Mouse (Mus musculus): ENCODE measurements at regions not wholly inside any gene's neighbourhood (a gene's known extent, or its start where the extent isn't known, plus 50 kb on each side); places are given as distances from the start of the nearest gene placed in this dataset.

DNA sequence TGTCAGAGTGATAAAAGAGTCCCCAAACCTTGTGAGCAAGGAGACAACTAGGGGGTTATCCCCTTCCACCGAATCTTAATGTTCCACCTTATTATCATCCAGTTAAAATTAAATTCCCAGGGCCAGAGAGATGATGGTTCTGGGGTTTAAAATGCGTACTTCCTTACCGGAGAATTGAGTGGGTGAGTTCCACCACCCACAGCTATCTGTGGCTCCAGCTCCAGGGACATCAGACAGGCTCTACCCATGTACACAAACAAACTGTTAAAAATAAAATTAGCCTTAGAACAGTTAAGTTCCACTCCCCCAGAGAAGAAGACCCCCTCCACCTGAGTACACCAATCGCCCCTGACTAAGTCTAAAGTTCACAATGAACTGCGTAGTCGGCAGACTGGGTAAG, 52.0 kb upstream of the Mgat5 start:
- DNase-seq (ENCODE audit: low spot score in 2 of 2): no peak

GRCm38 (mm10) chr1:127135521-127135920, 69.3 kb upstream of the Mgat5 start:
- no peak for DNase-seq (ENCODE audit: low spot score in 2 of 2)

GRCm38 (mm10) chr1:127131871-127132270, 72.9 kb upstream of the Mgat5 start:
- DNase-seq (ENCODE audit: low spot score in 2 of 2): no peak

DNA sequence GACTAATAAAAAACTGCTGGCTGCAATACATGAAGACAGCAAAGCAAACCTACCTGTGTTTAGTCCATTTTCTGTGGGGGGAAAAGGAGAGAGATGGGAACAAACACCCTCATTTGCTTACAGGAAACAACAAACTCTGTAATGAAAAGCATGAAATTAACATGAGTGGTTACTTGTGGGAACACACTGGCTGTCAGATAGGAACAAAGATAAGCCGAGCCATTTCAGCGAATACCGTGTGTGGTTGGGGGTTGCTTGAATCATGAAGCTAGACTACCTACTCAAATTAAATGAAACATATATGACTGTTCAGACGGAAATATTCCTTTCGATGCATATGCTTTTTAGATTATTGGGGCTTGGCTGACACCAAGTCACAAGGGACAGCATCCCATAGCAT, 80.0 kb upstream of the Mgat5 start:
- DNase-seq (ENCODE audit: low spot score in 2 of 2): no peak

GRCm38 (mm10) chr1:127118019-127118418, 86.8 kb upstream of the Mgat5 start:
- no peak for DNase-seq (ENCODE audit: low spot score in 2 of 2)

DNA sequence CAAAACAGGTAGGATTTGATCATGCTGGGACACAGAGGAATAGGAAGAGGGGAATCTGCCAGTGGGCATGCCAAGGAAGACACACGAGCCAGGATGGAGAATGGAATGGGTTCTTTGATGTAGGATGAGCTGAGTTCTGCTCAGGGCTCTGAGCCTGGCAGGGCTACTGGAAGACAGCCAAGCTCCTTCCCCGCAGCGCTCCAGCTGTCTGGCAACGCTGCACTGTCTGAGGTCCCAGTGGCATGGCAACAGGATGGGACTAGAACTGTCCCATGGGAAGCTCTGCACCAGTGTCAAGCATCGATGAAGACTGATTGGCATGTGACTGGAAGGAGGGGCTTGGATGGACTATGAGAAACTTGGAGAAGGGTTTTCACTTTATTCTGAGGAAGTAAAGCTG, 97.3 kb upstream of the Mgat5 start:
- DNase-seq (ENCODE audit: low spot score in 2 of 2): peak; percentile 34 to 62

DNA sequence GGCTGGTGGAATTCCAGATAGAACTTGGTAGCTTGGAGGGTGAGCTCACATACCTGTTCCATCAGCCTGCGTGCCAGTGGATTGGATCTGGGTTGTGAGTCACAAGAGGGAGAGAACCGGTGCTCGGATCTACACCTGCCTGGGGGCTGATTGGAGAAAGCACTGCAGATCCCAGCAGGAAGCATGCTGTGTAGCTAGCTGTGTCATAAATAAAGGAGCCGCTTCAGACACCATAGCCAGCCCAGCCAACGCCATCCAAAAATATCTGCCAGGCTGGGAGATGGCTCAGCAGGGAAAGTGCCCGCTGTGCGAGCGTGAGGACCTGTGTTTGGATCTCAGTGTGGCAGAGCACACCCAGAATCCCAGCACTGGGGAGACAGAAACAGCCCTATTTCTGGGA, 99.0 kb upstream of the Mgat5 start:
- DNase-seq (ENCODE audit: low spot score in 2 of 2): peak in 1 of 2 experiments; percentile 17

GRCm38 (mm10) chr1:127103664-127104063, 101.2 kb upstream of the Mgat5 start:
- no peak for DNase-seq (ENCODE audit: low spot score in 2 of 2)

DNA sequence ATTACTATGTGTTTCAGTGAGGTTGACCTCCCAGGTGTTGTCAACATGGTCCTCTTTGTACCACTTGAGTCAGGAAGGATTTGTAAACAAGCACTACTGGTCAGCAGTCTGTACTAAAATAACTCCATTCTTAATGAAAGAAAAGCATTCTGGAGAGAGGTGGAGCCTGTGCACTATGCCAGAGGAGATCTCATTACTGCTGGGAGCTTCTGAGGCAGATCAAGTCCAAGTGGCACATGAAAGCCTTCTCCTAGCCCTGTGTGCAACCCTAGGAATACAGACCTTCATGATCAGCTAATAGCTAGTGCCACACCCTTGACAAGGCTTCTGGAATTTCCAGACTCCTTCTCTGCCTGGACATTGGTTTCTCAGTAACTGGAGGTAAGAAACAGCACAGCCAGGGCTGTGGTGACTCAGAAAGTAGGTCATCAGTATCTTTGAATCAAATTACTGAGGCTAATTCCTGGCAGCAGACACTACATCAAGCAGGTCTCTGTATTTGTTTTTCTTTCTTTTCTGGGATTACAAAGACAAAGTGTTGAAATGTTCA, 105.9 kb upstream of the Mgat5 start:
- no peak for DNase-seq (ENCODE audit: low spot score in 2 of 2)

DNA sequence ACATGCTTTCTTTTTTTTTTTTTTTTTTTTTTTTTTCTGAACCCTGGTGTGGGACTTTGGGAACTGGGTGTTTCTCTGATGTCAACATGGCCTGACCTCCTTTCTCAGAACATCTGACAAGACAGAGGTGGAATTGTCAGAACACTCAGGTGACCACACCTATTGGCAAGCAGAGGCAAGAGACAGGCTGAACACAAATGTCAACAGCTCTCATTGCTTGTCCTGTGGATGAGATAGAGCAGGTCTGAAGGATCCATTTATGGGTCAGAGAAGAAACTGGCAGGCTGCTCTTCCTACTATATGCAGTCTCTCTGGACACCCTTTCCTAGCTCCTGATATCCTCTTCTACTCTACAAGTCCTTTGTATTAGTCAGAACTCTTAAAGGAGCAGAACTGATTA, 117.2 kb upstream of the Mgat5 start:
- no peak for DNase-seq (ENCODE audit: low spot score in 2 of 2)

DNA sequence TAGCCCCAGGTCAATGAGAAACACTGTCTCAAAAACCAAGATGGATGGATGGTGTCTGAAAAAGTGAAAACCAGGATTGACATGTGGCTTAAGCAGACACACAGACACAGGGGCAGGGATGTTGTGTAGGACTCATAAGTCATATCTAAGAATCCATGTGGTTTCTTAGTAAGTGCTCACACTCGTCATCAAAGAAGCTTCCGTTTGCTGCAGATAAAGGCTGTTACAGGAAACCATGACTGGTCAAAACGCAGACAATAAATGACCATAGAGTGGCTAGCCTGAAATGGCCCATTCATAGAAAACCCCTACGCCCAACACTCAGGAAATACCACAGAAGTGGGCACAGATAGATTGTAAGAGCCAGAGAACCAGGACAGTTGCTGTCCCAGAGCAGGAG, 118.8 kb upstream of the Mgat5 start:
- no peak for DNase-seq (ENCODE audit: low spot score in 2 of 2)

DNA sequence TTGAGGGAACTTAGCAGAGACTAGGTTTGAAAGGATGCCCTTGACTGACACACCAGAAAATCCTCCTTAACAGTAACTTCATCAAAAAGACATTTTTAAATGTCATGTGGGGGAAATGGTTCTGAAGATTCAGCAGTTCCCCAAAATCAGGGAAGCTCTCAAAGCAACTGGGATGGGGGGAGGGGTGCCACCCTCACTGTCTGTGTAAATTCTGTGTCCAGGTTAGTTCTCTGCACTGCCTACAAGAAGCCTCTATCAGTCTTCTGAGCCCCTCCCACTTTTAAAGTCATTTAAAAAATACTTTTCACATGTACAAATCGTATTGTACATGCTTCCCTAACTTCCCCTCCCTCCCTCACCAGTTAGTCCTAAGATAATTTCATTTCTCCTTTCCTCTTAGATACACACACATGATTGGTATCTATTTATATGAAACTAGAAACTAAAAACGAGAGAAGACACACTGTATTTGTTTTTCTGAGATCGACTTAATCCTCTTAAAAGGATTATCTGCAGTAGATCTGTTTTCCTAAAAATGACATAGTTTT, 121.0 kb upstream of the Mgat5 start:
- DNase-seq (ENCODE audit: low spot score in 2 of 2): no peak

GRCm38 (mm10) chr1:127079012-127079411, 125.8 kb upstream of the Mgat5 start:
- no peak for DNase-seq (ENCODE audit: low spot score in 2 of 2)

DNA sequence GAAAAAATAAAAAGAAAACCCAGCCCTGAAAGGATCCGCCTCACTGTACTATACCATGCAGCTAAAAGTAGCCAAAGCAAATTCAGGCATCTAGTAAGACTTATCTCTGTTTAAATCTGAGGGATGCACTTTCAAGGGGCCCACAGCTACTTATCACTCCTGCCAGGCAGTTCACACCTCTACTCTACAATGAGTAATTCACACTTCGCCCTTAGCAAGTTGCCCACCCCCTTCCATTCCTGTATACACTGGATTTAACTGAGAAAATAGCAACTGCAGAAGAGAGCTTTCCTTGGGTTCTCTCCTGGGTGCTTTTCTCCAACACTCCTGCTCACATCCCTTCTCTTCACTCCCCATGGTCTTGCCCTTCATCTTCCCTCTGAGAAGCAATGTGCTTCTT, 142.4 kb upstream of the Mgat5 start:
- no peak for DNase-seq (ENCODE audit: low spot score in 2 of 2)

GRCm38 (mm10) chr1:127045711-127046420, 158.9 kb upstream of the Mgat5 start:
- DNase-seq (ENCODE audit: low spot score in 2 of 2): no peak

- no peak for DNase-seq (ENCODE audit: low spot score in 2 of 2)
Observed at GRCm38 (mm10) chr1:127034748-127035147, 170.1 kb upstream of the Mgat5 start.

DNA sequence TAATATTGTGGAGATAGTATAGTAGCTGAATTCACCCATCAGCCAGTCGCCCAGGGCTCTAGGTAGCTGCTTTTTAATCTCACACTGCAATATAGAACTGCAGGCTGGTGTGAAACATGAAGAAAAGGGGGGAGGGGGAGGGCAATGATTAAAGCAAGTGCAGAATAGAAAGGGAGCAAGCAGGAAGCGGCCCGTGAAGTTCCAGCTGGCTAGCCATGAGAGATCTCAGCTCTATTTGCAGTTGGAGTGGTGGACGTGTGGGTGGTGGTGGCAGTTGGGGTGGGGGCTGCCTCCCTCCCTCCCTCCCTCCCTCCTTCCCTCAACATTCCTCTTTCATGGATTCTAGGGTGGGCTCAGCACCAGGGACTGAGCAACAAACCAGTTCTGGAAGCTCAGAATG, 173.3 kb upstream of the Mgat5 start:
- DNase-seq (ENCODE audit: low spot score in 2 of 2): peak in 1 of 2 experiments; percentile 10

- DNase-seq (ENCODE audit: low spot score in 2 of 2): no peak
Observed at GRCm38 (mm10) chr1:127028872-127029497, 175.8 kb upstream of the Mgat5 start.

GRCm38 (mm10) chr1:127023100-127023499, 181.7 kb upstream of the Mgat5 start:
- no peak for DNase-seq (ENCODE audit: low spot score in 2 of 2)

GRCm38 (mm10) chr1:127017698-127018097, 187.1 kb upstream of the Nckap5 start:
- peak; percentile 32 to 61 for DNase-seq (ENCODE audit: low spot score in 2 of 2)

- no peak for DNase-seq (ENCODE audit: low spot score in 2 of 2)
Observed at GRCm38 (mm10) chr1:127015894-127016245, 185.3 kb upstream of the Nckap5 start.

DNA sequence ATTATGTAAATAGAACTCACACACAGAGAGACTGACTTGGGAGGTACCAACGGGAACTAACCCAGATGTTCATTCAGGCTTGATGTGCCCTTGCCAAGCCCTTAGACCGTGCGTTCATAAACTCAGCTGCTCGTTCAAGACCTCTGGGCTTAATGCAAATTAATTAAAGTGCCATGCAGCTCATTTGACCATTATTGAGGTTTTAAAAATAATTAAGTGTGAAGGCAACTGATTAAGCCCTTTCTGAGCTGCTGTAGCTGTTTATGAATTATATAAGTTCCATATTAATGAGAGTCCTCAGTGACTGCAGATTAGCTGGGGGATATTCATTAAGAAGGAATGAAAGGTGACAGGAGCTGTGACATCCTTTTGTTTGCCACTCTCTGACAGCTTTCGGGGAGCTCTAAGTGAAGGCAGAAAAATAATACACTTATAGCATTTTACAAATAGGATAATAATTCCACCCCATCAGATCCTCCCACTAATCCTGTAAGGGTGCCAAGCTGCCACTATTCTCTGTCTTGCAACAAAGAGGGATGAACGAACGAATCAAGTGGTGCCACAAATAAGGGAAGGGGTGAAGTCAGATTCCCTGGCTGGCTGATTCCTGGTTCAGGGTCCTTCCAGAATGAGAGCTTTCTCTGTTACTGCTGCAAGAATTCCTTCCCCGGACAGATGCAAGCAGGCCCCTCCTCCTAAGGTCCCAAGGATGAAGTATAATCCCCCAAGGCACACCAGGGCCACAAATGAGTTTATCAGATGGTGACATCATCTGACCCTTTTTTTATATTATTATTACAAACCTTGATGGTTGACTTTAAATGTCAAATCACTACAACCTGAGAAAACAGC, 184.7 kb upstream of the Nckap5 start:
- DNase-seq (ENCODE audit: low spot score in 2 of 2): no peak

Data from layer of hippocampus, postnatal 14 days (tissue).